Mouse (Mus musculus): ENCODE data around the gene Fmn2.

Gene Fmn2

DNA sequence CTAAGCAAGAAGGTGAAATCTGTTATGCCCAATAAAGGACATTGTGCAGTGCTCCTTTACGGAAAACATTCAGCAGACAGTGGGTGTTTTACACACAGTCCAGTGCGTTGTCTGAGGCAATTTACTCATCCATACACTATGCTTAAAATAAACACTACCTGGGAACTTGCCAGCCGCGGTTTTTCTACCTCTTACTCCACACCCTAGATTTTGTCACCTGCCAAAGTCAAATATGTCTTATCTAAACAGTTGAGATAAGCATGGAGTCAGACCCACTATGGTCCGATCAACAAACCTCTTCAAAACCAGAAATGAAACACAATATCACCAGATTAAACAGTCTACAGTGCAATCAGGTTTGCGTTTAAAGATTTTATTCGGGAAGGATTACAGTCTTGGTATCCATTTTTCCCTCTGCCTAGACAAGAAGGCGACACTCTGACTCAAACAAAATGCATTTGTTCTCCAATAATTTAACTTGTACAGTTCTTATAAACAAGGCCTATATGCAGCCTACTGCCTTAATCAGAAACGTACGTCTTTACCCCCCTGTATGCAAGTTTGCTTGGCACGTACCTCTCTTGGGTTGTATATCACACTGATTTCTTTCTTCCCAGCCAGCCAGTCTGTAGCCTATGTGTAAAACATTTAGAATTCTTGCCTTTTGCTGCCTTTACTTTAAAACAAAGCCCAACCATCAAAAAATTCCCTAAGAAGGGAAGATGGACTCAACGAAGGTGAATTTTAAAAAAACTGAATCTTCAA lies 158.0 kb downstream of the Fmn2 start:
- DNase-seq (ENCODE audit: low read depth, low spot score): no peak

DNA sequence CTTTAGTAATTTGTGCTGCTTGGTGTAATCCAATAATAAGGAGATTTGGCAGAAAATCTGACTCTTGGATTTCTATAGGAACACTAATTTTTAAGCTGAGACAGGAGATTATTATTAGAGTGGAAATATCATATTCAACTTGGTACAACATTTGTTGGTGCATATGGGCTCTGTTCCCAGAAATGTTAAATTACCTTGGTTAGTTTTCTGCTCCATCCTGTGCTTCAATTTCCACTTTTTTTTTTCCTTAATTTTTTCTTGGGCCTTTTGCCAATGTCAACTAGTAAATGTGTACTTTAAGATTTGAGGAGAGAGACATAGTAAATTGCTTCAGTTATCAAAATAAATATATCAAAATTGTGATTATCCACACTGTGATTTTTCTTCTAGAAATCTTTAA lies 163.5 kb downstream of the Fmn2 start:
- no peak for DNase-seq (ENCODE audit: low read depth, low spot score)

DNA sequence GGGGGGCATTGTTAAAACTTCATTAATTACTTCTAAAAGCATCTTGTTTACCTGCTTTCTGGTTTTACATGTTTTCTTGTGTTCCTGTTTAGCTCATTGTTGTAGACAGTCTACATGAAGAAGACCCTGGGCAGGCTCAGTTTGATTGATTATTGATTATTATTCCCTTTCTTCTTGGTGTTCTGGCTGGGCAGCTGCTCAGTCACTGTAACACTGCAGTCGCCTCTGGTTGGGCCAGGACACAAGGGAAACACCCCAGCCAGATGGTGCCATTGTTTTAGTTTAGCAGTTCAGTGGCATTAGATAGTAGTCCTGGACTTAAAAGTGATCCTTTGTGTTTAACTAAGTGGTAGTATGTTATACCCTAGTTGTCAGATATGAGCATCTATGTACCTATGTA lies 167.5 kb downstream of the Fmn2 start:
- DNase-seq (ENCODE audit: low read depth, low spot score): no peak

DNA sequence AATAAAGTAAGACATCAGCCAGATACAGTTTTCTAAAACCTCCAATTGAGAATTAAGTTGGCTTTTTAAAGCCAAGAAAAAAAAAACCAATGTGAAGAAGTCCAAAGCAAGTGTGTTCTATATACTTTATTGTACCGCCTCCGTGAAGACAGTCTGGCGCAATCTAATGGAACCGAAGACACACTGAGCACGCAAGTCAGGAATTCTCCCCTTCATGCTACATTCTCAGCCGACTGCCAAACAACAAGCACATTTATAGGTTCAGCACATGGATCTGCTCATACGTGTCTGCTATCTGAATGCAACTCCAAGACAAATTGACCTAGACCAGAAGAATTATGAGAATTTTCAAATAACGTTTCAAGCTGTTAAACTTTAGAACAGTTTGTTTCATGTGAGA lies 169.2 kb downstream of the Fmn2 start:
- no peak for DNase-seq (ENCODE audit: low read depth, low spot score)

DNA sequence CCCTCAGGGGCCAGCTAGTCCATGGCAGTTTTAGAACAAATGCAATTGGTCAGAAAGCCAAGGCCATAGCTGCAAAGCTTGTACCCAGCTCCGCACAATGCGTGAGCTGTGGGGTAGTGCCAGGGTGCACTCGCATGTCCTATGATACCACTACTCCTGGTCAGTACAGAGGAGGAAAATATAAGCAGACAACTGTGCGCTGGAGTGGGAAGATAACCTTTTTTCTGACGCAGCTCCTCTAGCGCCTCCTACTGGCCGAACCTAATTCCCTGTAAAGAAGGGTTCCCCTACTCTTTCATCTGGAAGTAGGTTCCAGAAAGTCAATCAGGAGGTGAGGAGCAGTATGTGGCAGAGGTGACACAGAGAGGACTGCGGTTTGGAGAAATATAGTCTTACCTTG lies 173.0 kb downstream of the Fmn2 start:
- no peak for DNase-seq (ENCODE audit: low read depth, low spot score)

DNA sequence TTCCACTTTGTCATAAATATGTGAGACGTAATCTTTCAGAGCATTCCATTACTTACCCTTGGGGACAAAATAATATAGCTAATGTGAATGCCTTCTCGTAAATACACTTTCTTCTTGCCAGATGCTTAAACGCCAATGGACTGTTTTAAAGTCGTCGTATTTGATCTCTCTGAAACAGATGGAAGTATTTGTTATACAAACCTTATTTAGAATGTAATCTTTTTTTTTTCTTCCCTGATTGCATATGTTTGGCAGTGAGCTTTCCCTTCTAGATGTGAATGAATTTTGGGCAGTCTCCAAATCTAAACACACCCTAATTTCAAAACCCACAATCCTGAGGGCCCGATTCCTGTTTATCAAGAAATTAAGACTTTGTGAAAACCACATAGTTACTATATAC lies 173.7 kb downstream of the Fmn2 start:
- DNase-seq (ENCODE audit: low read depth, low spot score): no peak

DNA sequence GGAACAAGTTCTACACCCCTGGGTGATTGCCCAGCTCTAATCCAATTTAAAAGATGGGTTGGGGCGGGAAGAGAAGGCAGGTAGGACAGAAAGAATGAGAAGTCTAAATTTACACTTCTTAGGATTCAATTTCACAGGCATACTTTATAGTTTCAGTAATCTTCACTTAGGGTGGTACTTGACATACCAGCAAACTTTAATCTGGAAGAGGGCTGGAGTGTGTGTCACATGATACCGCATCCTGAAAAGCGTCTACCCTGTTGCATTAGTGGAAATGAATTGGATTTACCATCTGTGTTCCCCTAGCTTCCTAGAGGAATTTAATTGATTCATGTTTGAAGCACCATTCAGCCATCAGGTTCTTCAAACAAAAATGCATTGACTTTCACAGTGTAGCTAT lies 174.6 kb downstream of the Fmn2 start:
- DNase-seq (ENCODE audit: low read depth, low spot score): no peak

DNA sequence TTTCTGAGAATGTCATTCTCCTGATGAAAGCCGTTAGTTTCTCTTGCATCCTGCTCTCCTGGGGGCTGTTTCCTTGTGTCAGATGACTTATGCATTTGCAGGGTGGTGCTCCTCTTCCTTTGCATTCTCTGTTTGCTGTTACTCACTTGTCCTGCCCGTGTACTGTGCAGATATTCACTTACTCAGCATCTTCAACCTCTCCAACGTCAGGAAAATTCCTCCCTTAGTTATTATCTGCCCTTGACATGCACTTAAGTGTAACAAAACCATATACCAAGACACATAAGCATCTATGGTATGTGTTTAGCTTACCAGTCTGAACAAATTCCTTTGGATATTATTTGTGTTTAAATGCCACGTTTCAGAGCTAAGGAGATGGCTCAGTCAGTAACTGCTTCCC lies 175.6 kb downstream of the Fmn2 start:
- DNase-seq (ENCODE audit: low read depth, low spot score): no peak

DNA sequence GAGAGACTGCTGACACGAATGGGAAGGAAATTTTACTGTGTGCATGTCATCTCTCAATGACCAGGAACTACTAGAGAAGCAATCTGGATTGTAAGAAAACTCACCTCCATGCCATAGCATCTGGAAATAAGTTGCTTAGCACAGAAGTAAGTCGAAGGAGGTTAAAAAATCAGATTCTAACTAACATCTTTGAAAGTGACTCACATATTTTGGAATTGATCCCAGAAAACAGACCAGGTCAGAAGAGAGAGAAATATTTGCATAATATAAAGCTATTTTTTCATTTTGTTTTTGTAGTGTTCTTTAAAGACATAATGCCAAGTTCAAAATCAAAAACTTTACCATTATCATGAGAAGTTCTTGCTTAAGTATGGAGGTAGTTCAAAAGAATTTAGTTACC lies 187.7 kb downstream of the Fmn2 start:
- no peak for DNase-seq (ENCODE audit: low read depth, low spot score)

DNA sequence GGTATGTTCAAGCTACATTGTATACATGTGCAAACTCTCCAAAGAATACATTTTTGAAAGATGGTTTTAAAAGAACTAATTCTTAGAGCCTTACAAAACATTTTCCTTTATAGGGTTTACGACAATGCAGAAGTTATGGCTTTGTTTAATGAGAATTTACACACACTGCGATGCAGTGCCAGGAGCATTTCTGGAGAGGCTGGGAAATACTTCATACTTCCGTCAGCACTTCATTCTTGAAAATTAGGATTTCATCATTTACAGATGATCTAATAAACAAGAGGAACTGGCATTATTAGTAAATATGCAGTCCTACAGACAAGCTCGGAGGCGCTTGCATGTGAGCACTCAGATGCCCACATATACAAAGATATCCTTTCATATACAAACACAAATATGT lies 199.2 kb downstream of the Fmn2 start:
- no peak for DNase-seq (ENCODE audit: low read depth, low spot score)

DNA sequence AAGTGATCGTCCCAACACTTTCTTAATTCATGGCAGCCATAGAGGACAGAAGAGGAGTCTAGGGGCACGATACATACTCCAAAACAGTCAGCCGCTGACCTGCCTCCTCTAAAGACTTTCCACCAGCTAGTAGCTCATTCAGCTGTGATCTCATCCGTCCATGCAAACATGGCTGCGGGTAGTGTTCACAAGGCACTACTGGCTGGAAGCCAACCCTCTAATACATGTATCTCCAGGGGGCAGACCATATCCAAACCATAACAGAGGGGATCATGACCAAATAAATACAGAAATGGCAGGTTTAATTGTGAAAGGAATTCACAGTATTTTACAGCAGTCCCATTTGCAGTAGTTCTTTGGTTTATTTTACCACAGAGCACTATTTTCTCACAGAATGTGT lies 200.2 kb downstream of the Fmn2 start:
- DNase-seq (ENCODE audit: low read depth, low spot score): no peak

DNA sequence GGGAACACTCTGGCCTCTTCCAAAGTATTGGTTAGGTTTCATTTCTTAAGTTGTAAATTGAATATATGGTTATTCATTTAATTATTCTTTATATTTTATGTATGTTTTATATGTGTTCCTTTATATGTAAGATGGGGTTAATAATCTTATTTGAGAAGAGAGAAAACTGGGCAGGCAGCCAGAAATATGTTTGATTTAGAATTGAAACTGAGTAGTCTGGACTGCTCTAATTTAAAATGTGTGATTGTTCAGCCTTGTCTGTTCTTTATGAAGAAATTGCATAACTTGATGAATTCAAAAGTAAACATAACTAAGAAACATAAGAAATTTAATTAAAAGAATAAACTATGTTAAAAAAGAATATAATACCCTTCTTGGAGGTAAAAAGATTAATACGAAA lies 202.3 kb downstream of the Fmn2 start:
- no peak for DNase-seq (ENCODE audit: low read depth, low spot score)

DNA sequence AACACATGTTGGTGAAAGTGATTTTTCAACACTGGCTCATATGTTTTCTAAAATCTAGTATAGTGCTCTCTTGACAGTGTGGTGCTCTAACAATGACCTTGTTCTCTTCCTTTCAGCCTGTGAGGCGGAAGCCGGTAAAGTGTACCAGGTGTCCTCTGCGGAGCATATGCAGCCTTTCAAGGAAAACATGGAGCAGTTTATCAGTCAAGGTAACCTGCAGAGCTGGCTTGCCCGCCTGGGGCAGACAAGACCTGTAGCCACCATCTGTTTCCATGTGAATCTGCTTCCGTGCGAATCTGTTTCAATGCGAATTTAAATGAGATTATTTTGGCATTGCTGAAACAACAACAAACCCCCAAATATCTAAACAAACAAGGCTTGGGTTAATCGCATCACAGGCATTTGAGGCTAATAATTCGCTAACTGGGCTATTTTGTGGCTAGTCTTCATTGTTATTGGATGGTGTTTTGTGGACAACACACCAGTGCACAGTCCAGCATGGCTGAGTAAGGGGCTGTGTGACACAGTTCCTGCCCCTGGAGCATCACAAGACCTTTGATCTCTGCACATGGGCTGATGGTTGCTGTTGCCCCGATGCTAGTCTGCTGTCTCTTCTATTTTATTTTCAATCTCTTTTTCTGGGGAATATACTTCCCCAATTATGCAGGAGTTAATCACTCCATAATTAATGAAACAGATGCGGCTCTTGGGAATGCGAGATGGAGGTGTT lies 218.3 kb downstream of the Fmn2 start:
- DNase-seq (ENCODE audit: low read depth, low spot score): no peak

DNA sequence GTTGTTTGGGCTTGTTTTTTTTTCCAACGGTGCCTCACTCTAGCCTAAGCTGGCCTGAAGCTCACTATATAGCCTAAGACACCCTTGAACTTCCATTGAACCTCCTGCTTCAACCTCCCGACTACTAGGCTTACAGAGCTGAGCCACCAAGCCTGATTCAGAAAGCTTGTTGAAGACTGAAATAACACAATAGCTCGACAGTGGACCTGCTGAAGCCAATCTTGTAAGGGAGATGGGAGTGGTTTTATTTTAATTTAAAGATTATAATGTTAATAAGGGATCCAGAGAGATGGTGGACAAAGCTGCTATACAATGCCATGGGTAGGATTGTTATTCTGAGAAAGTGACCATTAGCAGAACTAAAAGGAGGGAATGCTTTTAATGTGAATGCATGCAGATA lies 227.1 kb downstream of the Fmn2 start:
- no peak for DNase-seq (ENCODE audit: low read depth, low spot score)

DNA sequence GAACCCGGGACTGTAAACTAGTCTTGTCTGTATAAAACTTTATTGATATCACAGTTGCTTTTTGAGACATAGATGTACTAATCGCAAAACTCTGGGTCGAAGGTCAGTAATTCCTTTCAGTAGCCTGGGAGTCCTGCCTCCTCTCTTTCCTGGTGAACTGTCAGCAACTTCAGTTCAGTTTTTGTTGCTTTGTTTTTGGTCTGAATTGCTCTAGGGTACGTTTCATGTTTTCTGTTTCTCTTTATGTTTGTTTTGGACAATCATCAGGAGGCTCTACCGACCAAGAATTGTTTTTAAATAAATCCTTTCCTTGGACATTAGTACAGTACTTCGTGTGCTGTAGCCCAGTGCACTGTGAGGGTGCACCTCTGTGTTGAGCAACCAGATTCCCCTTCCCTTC lies 231.1 kb downstream of the Fmn2 start:
- no peak for DNase-seq (ENCODE audit: low read depth, low spot score)

DNA sequence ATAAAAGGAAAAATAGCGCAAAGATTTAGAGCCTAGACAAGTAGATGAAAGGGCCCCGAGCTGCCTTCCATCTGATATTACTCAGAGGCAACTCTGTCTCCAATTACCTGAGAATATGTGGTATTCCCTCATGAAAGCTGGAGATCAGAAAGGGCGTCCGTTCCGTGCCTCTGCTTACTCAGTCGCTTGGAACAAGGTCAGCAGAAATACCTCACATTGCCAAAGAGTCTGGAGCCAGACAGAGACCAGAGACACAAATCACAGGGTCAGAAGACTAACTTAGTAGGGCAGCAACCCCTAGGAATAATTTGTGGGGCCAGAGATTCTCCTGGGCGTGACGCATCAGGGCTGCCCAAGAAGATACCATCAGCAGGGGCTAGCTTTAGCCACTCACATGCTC lies 237.3 kb downstream of the Fmn2 start:
- DNase-seq (ENCODE audit: low read depth, low spot score): no peak

DNA sequence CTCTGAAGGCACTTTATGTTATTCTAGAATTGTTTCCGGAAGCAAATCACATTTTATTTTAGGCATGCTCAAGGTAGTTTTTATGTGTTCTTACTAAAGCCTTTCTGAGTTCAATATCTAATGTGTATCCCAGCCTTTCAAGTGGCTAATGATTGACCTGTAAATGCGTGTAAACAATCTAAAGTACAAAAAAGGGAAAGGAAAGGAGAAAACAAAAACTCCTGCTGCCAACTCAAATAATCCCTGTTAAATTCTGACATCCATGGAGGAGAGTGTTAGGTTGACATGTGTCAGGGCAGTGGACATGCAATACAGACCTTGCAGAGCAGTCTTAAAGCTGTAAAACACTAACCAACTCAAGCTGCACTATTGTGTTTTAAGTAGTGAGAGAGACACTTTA lies 241.0 kb downstream of the Fmn2 start:
- no peak for DNase-seq (ENCODE audit: low read depth, low spot score)

DNA sequence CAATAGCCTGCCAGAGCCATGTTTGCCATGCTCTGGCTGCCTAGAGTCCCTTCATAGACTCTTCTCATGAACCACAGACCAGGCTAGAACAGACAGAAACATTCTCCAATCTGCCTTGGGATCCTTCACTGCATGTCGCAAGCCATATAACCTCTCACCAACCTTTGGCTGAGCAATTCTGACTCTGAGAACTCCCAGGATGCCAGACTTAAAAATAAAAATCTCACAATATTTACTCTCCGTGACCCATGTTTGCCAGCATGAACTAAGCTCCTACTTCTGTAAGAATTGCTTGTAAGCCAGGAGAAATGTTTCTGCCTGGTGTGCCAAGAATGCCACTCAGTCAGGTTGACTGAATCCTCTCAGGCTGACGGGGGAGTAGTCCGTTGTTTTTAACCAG lies 246.9 kb downstream of the Fmn2 start:
- DNase-seq (ENCODE audit: low read depth, low spot score): no peak

DNA sequence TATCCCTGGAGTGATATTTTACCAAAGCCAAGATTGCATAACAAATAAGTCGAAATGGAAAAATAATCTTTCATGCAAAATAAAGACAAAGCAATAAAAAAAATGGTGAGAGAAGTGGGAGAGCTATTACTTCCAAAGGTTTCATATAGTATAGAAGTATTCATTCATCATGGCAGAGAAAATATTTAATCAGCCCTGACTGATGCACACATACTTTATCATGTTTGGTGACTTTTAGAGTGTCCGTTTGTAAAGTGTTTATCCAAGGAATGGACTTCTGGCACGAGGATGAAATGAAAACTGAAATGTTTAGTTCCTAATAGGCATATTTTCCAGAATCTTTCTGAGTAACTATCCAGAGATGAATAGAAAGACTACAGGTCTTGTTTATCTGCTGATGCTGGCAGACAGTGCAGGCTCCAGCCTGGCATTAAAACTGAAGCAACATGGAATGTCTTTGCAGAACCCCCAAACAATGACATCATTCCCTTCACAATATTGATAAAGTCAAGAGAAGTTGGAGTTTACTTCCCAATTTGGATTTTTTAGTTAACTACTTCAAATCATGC lies 249.4 kb downstream of the Fmn2 start:
- no peak for DNase-seq (ENCODE audit: low read depth, low spot score)

DNA sequence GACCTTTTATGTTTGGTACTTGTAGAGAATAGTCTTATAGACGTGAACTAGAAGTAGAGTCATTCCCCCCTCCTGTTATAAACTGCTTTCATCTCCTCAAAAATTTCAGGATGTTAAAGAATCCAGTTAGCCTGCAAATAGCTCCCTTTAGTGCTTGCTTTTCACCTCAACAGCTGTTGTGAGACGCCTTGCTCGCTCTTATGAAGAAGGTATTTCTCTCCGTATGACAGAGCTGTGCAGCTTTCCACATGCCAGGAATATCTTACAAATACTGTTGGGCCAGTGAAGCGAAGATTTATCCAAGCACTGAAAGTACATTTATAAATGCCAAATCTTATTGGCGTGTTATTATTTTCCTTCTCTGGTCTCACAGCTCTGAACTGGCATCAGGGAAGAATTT lies 257.7 kb downstream of the Fmn2 start:
- DNase-seq (ENCODE audit: low read depth, low spot score): no peak

DNA sequence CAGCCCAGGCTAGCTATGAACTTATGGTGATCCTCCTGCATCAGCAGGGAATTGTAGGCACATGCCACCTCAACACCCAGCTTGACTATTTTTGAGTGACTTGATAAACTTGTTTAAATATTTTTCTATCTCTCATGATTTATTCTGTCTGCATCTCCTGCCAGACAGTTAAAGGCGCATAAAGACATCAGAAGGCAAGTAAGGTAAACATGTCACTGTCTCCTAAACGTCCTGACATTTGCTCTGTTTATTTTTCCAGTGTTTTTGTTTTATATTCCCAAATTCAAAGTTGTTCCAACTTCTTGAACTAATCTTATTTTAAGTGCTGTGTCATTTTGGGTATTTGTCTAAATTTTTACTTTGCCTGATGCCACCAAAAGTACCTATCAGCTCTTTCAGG lies 264.1 kb downstream of the Fmn2 start:
- DNase-seq (ENCODE audit: low read depth, low spot score): no peak

DNA sequence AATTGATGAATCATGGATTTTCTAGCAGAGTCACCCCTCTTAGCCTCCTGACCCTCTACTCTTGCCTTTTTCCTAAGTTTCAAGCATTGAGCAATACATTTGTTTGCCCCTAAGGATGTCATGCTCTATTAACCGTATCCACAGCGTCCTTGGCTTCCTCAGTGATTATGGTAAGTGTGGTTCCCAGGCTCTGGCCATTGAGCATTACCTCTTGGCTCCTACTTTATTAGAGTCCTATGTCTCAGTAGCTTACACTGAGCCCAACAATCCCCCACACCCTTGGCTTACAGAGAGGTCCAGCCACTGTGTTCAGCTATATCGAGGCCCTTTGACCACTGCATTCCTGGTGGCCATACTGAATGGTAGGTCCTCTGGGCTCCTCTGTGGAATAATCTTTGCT lies 265.2 kb downstream of the Fmn2 start:
- DNase-seq (ENCODE audit: low read depth, low spot score): no peak

DNA sequence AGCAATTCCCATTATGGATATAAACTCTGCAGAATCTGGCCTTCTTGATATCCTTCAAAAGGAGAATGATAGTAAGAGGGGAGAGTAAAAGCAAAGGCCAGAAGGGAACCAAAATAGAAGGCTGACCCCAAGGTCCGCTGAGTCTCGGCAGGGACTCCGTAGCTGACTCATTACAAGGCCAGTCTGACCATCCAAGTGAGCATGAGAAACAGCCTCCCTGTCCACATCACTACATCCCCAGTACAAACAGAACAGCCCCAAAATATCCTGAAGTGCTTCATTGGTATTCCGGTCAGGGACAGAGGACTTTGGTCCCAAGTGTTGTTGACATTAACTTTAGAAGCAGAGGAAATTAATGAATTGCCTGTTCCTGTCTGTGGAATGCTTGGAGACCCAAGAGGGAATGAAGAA lies 270.3 kb downstream of the Fmn2 start:
- DNase-seq (ENCODE audit: low read depth, low spot score): no peak

Data from retina, postnatal 7 days (tissue).